Mouse (Mus musculus) skeletal muscle tissue, postnatal 0 days (tissue): ENCODE measurements around the gene Cyb5d2. TPM values are rescaled to one million over a fixed set of nuclear protein-coding genes. Genes with fewer than 3 reads are reported as not detected.

Experiments used
- polyA plus RNA-seq: library from polyadenylated mRNA; unstranded; fragments of >200 nt; fragmentation: Nextera tagmentation; extraction: Ambion mirVana; gene quantifications from 2 replicates; pipeline ENCODE4 v1.2.1, GENCODE M21; 2015

Gene Cyb5d2
- polyA plus RNA-seq = 7.9 and 8.2 TPM in 2 replicates

DNA sequence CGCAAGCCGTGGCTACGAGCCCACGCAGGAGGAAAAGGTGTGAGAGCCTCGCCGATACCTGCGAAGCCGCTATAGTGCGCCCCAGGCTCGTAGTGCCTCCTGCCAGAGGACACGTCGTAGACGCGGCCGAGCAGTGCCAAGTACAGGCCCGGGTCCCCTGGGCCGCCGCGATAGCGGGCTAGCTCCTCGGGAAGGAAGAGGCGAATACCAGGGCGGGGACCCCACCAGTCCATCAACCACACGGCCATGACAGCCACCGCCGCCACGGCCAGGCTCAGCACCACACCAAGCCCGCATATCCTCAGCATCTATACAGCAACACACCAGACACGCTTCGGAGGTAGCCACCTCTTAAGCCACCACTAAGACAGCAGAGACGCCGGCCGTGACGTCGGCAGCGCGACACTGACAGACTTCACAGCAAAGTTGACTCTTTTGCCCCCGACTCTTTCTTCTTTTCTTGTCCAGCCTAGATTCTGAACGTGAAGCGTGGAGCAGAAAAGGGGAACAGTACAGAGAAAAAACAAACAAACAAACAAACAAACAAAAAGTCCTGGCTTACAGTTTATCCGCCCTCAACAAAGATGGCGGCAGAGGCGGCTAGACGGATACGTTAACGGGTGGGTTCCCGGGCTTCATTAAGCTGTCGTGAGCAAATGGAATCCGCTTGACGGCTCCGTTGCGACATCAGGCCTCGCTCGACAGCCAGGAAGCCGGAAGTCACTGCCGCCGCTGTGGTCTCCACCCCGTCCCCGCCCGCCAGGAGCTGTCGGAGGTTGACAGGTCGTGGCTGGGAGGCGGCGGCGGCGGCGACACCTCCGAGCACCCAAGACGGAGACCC is at the start of gene Cyb5d2, which contains the start of gene Zzef1:
Gene Cyb5d2, minus strand, starts transcription at position 688 of the 841 bp plus-strand sequence.
Gene Zzef1, plus strand, starts transcription at position 772 of the 841 bp plus-strand sequence.

Other genes starting within 250 kb of the Cyb5d2 start
- gene Spns3, start 245.6 kb downstream of the Cyb5d2 start, polyA plus RNA-seq = 0.11 TPM in 1 of 2 replicates, not detected in the other
- 44.5 and 45.3 TPM in 2 replicates for gene Ube2g1, start 188.9 kb downstream of the Cyb5d2 start, polyA plus RNA-seq
- 6.1 and 7.6 TPM in 2 replicates for gene Ankfy1, start 106.1 kb downstream of the Cyb5d2 start, polyA plus RNA-seq
- gene Zzef1, start 84 bp upstream of the Cyb5d2 start, polyA plus RNA-seq = 5.0 and 6.4 TPM in 2 replicates
- 5.6 and 6.0 TPM in 2 replicates for gene Atp2a3, start 165.0 kb upstream of the Cyb5d2 start, polyA plus RNA-seq
- gene P2rx1, start 203.0 kb upstream of the Cyb5d2 start, polyA plus RNA-seq = 3.2 and 4.6 TPM in 2 replicates
- 3.0 and 3.9 TPM in 2 replicates for gene Camkk1, start 222.9 kb upstream of the Cyb5d2 start, polyA plus RNA-seq